Mouse (Mus musculus): ENCODE measurements around the gene Hoxd3. TPM values are rescaled to one million over a fixed set of nuclear protein-coding genes. Genes with fewer than 3 reads are reported as not detected.
A peak's percentile ranks its signal among the peaks of the same experiment; 100 is the strongest.

Hoxd3 gene
- polyA plus RNA-seq, 1 experiment from 2014 or later, result 1.3 TPM

- H3K4me1 ChIP-seq (replicated peaks; ENCODE audit: control insufficient read depth, insufficient read depth), result no peaks in the 10 kb centered on the region
- no peak for TF ChIP-seq EP300 (optimal IDR thresholded peaks at IDR 0.05)
- no peak for TF ChIP-seq CTCF (IDR thresholded peaks at IDR 0.05; ENCODE audit: low read depth)
- H3K27ac ChIP-seq (replicated peaks), result peak overlapping the region; percentile 70
- H3K36me3 ChIP-seq (ENCODE audit: control insufficient read depth, insufficient read depth, low read length), result no peaks in the 10 kb centered on the region
- DNase-seq (ENCODE audit: low spot score), result no peak
- H3K4me3 ChIP-seq (ENCODE audit: low read depth, low read length), result peak overlapping the region; percentile 44
- no peaks in the 10 kb centered on the region for H3K9me3 ChIP-seq (ENCODE audit: control insufficient read depth, low read length)
- peak overlapping the region; percentile 63 for H3K4me2 ChIP-seq (replicated peaks; ENCODE audit: low read depth)
- no peak; the same call in 1 of the 2 replicates for ATAC-seq (ENCODE audit: low FRiP score, low TSS enrichment)
- under 1% methylated on average over 58 of the region's 85 CpGs for WGBS
- H3K27me3 ChIP-seq (ENCODE audit: control insufficient read depth, insufficient read depth, low read length), result peaks cover 42% of the 10 kb centered on the region
- peak overlapping the region; percentile 53 for H3K9ac ChIP-seq (ENCODE audit: low read length)
Measured at GRCm38 (mm10) chr2:74705467-74706089, 6.1 kb upstream of the Hoxd3 start.

GRCm38 (mm10) chr2:74706393-74706960 is 5.2 kb upstream of the Hoxd3 start:
- Histone ChIP-seq H3K36me3 (ENCODE audit: control insufficient read depth, insufficient read depth, low read length) (no peaks in the 10 kb centered on the region), H3K4me1 (replicated peaks; ENCODE audit: control insufficient read depth, insufficient read depth) (no peaks in the 10 kb centered on the region), H3K9ac (ENCODE audit: low read length) (no peak overlapping the region), H3K4me3 (ENCODE audit: low read depth, low read length) (0 out of 2 replicates have a peak overlapping the region, but pooled peaks have one; percentile 8), H3K4me2 (replicated peaks; ENCODE audit: low read depth) (no peak overlapping the region), H3K27me3 (ENCODE audit: control insufficient read depth, insufficient read depth, low read length) (peaks cover 35% of the 10 kb centered on the region; the same call in 1 of the 2 replicates), H3K27ac (replicated peaks) (no peak overlapping the region), H3K9me3 (ENCODE audit: control insufficient read depth, low read length) (no peaks in the 10 kb centered on the region)
- DNase-seq (ENCODE audit: low spot score), result no peak
- TF ChIP-seq EP300 (optimal IDR thresholded peaks at IDR 0.05), result no peak
- WGBS, result 7% methylated on average over 13 of the region's 13 CpGs
- no peak for ATAC-seq (ENCODE audit: low FRiP score, low TSS enrichment)

DNA sequence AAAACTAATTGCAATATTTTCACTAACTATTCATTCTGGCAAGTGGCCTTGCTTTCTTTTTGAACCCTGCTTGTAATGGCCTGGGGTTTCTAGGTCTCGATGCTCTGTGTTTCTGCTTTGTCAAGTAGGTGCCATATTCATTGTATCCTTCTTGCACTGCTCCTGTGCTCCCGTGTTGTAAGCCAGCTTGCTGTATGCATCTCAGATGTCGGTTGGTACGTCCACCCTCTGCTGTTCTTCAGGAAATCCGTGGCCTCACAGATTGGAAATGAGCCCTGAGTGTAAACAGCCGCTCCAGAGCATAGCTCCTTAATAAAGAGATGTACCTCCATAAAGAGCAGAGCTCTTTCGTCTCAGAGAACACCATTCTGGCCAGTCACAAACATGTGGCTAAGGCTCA is 4.1 kb upstream of the Hoxd3 start:
- TF ChIP-seq CTCF (IDR thresholded peaks at IDR 0.05; ENCODE audit: low read depth), result no peak
- no peak for TF ChIP-seq EP300 (optimal IDR thresholded peaks at IDR 0.05)

DNA sequence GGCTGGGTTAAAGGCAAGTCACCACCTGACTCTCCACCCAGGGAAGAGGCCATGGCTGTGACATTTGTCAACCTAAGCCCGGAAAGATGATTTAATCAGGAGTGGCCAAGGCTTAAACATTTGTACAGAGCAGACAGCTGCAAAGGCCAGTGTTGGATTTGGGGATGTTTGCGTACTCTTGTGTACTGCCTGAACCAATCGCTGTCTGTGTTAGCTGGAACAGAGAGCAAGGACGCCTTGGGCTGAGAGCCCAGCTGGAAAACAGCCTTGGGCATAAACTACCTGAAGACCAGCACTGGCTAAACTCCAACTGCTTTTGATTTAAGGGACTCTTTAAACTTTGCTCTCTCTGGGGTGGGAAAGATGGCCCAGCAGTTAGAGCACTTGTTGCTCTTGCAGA is 3.1 kb upstream of the Hoxd3 start:
- H3K4me3 ChIP-seq (ENCODE audit: low read depth, low read length), result no peak overlapping the region
- no peaks in the 10 kb centered on the region for H3K36me3 ChIP-seq (ENCODE audit: control insufficient read depth, insufficient read depth, low read length)
- WGBS, result 17% methylated on average over 4 of the region's 4 CpGs
- H3K27ac ChIP-seq (replicated peaks), result no peak overlapping the region
- no peak overlapping the region for H3K9ac ChIP-seq (ENCODE audit: low read length)
- TF ChIP-seq EP300 (optimal IDR thresholded peaks at IDR 0.05) (no peak), CTCF (IDR thresholded peaks at IDR 0.05; ENCODE audit: low read depth) (no peak)
- DNase-seq (ENCODE audit: low spot score) (no peak), ATAC-seq (ENCODE audit: low FRiP score, low TSS enrichment) (no peak)
- H3K9me3 ChIP-seq (ENCODE audit: control insufficient read depth, low read length), result no peaks in the 10 kb centered on the region
- no peaks in the 10 kb centered on the region for H3K4me1 ChIP-seq (replicated peaks; ENCODE audit: control insufficient read depth, insufficient read depth)
- H3K27me3 ChIP-seq (ENCODE audit: control insufficient read depth, insufficient read depth, low read length), result peaks cover 42% of the 10 kb centered on the region; the same call in 1 of the 2 replicates
- no peak overlapping the region for H3K4me2 ChIP-seq (replicated peaks; ENCODE audit: low read depth)

More for the DNA sequence above, 4.1 kb upstream of the Hoxd3 start:
- H3K36me3 ChIP-seq (ENCODE audit: control insufficient read depth, insufficient read depth, low read length), result no peaks in the 10 kb centered on the region
- DNase-seq (ENCODE audit: low spot score), result no peak
- 26% methylated on average over 7 of the region's 7 CpGs for WGBS
- no peak for ATAC-seq (ENCODE audit: low FRiP score, low TSS enrichment)
- no peaks in the 10 kb centered on the region for H3K4me1 ChIP-seq (replicated peaks; ENCODE audit: control insufficient read depth, insufficient read depth)
- H3K9ac ChIP-seq (ENCODE audit: low read length), result no peak overlapping the region
- no peak overlapping the region for H3K27ac ChIP-seq (replicated peaks)
- no peak overlapping the region for H3K4me3 ChIP-seq (ENCODE audit: low read depth, low read length)
- peaks cover 39% of the 10 kb centered on the region; the same call in 1 of the 2 replicates for H3K27me3 ChIP-seq (ENCODE audit: control insufficient read depth, insufficient read depth, low read length)
- H3K4me2 ChIP-seq (replicated peaks; ENCODE audit: low read depth), result no peak overlapping the region
- H3K9me3 ChIP-seq (ENCODE audit: control insufficient read depth, low read length), result no peaks in the 10 kb centered on the region

GRCm38 (mm10) chr2:74709465-74710419 is 2.0 kb upstream of the Hoxd3 start:
- H3K36me3 ChIP-seq (ENCODE audit: control insufficient read depth, insufficient read depth, low read length), result no peaks in the 10 kb centered on the region
- TF ChIP-seq EP300 (optimal IDR thresholded peaks at IDR 0.05), result no peak
- no peak for TF ChIP-seq CTCF (IDR thresholded peaks at IDR 0.05; ENCODE audit: low read depth)
- no peaks in the 10 kb centered on the region for H3K4me1 ChIP-seq (replicated peaks; ENCODE audit: control insufficient read depth, insufficient read depth)
- no peak overlapping the region for H3K4me3 ChIP-seq (ENCODE audit: low read depth, low read length)
- no peak overlapping the region for H3K9ac ChIP-seq (ENCODE audit: low read length)
- DNase-seq (ENCODE audit: low spot score) (no peak), ATAC-seq (ENCODE audit: low FRiP score, low TSS enrichment) (no peak)
- WGBS, result 11% methylated on average over 5 of the region's 5 CpGs
- H3K4me2 ChIP-seq (replicated peaks; ENCODE audit: low read depth), result no peak overlapping the region
- H3K9me3 ChIP-seq (ENCODE audit: control insufficient read depth, low read length), result no peaks in the 10 kb centered on the region
- H3K27me3 ChIP-seq (ENCODE audit: control insufficient read depth, insufficient read depth, low read length), result peaks cover 36% of the 10 kb centered on the region; the same call in 1 of the 2 replicates
- no peak overlapping the region for H3K27ac ChIP-seq (replicated peaks)

All from stomach, postnatal 0 days (tissue).